ENCODE assay signal across 8 mouse cellular contexts in the genomic region with DNA sequence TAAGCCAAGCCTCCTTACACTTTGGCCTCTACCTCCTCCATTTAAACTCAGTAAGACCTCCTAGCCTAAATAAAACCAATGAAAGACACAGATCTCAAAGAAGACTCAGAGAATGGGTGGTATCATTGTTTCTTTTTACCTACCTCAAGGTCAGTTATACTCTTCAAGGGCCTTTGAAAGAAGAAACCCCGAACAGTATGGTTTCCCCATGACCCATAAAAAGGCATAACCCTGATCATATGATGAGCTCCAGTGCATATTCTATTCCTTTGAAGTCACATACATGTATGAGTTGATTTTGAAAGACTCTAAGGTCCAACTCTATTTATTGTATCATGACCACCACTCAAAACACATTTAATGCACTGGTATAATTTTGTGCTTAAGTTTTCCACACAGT. TPM values are rescaled to one million over a fixed set of nuclear protein-coding genes. Genes with fewer than 3 reads are reported as not detected.
DNase-seq lines count a peak whose midpoint lies in the region; ATAC-seq and TF ChIP-seq lines count a peak whose summit lies in the region.

A gene (plus strand): TSS at position 301 of the 400 bp plus-strand sequence.

- H3K4me1 ChIP-seq in cerebellum, adult 2 months (ENCODE audit: control insufficient read depth, insufficient read depth, low read length) = no peaks in the 10 kb centered on the region
- peaks cover 31% of the 10 kb centered on the region for H3K4me1 ChIP-seq in G1E (ENCODE audit: insufficient read depth, low read depth, low read length)
- peaks cover 13% of the 10 kb centered on the region for H3K4me1 ChIP-seq in forebrain, embryonic 15.5 days
- peaks cover 11% of the 10 kb centered on the region for H3K4me1 ChIP-seq in hindbrain, embryonic 16.5 days (ENCODE audit: control insufficient read depth, insufficient read depth, low read depth, low read length)
- H3K4me1 ChIP-seq in midbrain, embryonic 11.5 days (ENCODE audit: control insufficient read depth, insufficient read depth, low read length) = peaks cover 3% of the 10 kb centered on the region; the same call in 1 of the 2 replicates

- no peak for TF ChIP-seq POLR2A in cerebellum, adult 2 months (IDR thresholded peaks at IDR 0.05; ENCODE audit: borderline replicate concordance, insufficient read depth, low read length)

- no peaks in the 10 kb centered on the region for H3K9me3 ChIP-seq in G1E (replicated peaks)
- H3K9me3 ChIP-seq in forebrain, embryonic 15.5 days = no peaks in the 10 kb centered on the region
- H3K9me3 ChIP-seq in hindbrain, embryonic 16.5 days (ENCODE audit: control insufficient read depth, low read length) = no peaks in the 10 kb centered on the region
- H3K9me3 ChIP-seq in midbrain, embryonic 11.5 days (ENCODE audit: control insufficient read depth, low read length) = no peaks in the 10 kb centered on the region

- H3K4me2 ChIP-seq in forebrain, embryonic 15.5 days (replicated peaks) = peak within 1 kb of the TSS; percentile 91
- H3K4me2 ChIP-seq in hindbrain, embryonic 16.5 days (ENCODE audit: low read length) = peak within 1 kb of the TSS; percentile 84
- H3K4me2 ChIP-seq in midbrain, embryonic 11.5 days = peak within 1 kb of the TSS; percentile 60

- H3K27ac ChIP-seq in cerebellum, adult 2 months (ENCODE audit: insufficient read depth, low read length) = no peak within 1 kb of the TSS
- no peak within 1 kb of the TSS for H3K27ac ChIP-seq in forebrain, embryonic 15.5 days (replicated peaks)
- H3K27ac ChIP-seq in hindbrain, embryonic 16.5 days (ENCODE audit: low read depth, low read length) = peak within 1 kb of the TSS; percentile 44; the same call in 1 of the 2 replicates
- H3K27ac ChIP-seq in midbrain, embryonic 11.5 days (ENCODE audit: low read depth, low read length) = peak within 1 kb of the TSS; percentile 40; the same call in 1 of the 2 replicates

- peak within 1 kb of the TSS; percentile 47 for H3K9ac ChIP-seq in forebrain, embryonic 15.5 days (replicated peaks)
- H3K9ac ChIP-seq in hindbrain, embryonic 16.5 days (ENCODE audit: low read depth, low read length) = peak within 1 kb of the TSS; percentile 78
- H3K9ac ChIP-seq in midbrain, embryonic 11.5 days (ENCODE audit: low read length) = peak within 1 kb of the TSS; percentile 70

- H3K27me3 ChIP-seq in cerebellum, adult 2 months (ENCODE audit: control insufficient read depth, insufficient read depth, low read length) = no peaks in the 10 kb centered on the region
- peaks cover 3% of the 10 kb centered on the region; the same call in 1 of the 2 replicates for H3K27me3 ChIP-seq in G1E (ENCODE audit: insufficient read depth, low read length)
- peaks cover 12% of the 10 kb centered on the region; the same call in 1 of the 2 replicates for H3K27me3 ChIP-seq in forebrain, embryonic 15.5 days
- no peaks in the 10 kb centered on the region; the same call in 1 of the 2 replicates for H3K27me3 ChIP-seq in hindbrain, embryonic 16.5 days (replicated peaks; ENCODE audit: control insufficient read depth, insufficient read depth, low read length)
- peaks cover 7% of the 10 kb centered on the region; the same call in 1 of the 2 replicates for H3K27me3 ChIP-seq in midbrain, embryonic 11.5 days (ENCODE audit: control insufficient read depth, insufficient read depth, low read length)

- no peak for ATAC-seq in cerebellum, adult (ENCODE audit: insufficient number of reproducible peaks, low FRiP score, low TSS enrichment)
- no peak for ATAC-seq in G1E (ENCODE audit: extremely low read depth, insufficient number of reproducible peaks, low FRiP score, poor library complexity, severe bottlenecking)
- ATAC-seq in forebrain, embryonic 15.5 days (replicated peaks) = no peak
- no peak for ATAC-seq in hindbrain, embryonic 16.5 days
- no peak for ATAC-seq in midbrain, embryonic 11.5 days (ENCODE audit: low FRiP score)

- 98% methylated on average over 1 of the region's 1 CpGs for WGBS in cerebellum, adult 2 months
- 98% methylated on average over 1 of the region's 1 CpGs for WGBS in forebrain, embryonic 15.5 days
- WGBS in hindbrain, embryonic 16.5 days = 94% methylated on average over 1 of the region's 1 CpGs
- 97% methylated on average over 1 of the region's 1 CpGs for WGBS in midbrain, embryonic 11.5 days

- DNase-seq in cerebellum, adult 2 months = no peak
- no peak for DNase-seq in G1E (ENCODE audit: low spot score)
- DNase-seq in midbrain, embryonic 11.5 days (ENCODE audit: low spot score, missing footprints) = no peak
- no peak for DNase-seq in urinary bladder, postnatal 10 days (ENCODE audit: low spot score)
- no peak for DNase-seq in right cerebral cortex, adult 2 months (ENCODE audit: low spot score in 2 of 2)

- H3K4me3 ChIP-seq in cerebellum, adult 2 months (replicated peaks; ENCODE audit: insufficient read depth, low read depth, low read length) = peak within 1 kb of the TSS; percentile 58
- peak within 1 kb of the TSS; percentile 88 for H3K4me3 ChIP-seq in G1E (ENCODE audit: low read depth, low read length)
- peak within 1 kb of the TSS; percentile 61 for H3K4me3 ChIP-seq in forebrain, embryonic 15.5 days
- peak within 1 kb of the TSS; percentile 87 for H3K4me3 ChIP-seq in hindbrain, embryonic 16.5 days (ENCODE audit: low read length)
- H3K4me3 ChIP-seq in midbrain, embryonic 11.5 days (ENCODE audit: low read depth, low read length) = peak within 1 kb of the TSS; percentile 80

- H3K36me3 ChIP-seq in G1E (replicated peaks) = no peaks in the 10 kb centered on the region
- H3K36me3 ChIP-seq in forebrain, embryonic 15.5 days = no peaks in the 10 kb centered on the region
- no peaks in the 10 kb centered on the region for H3K36me3 ChIP-seq in hindbrain, embryonic 16.5 days (ENCODE audit: control insufficient read depth, insufficient read depth, low read length)
- no peaks in the 10 kb centered on the region for H3K36me3 ChIP-seq in midbrain, embryonic 11.5 days (ENCODE audit: control insufficient read depth, insufficient read depth, low read length)

- no peak for TF ChIP-seq CTCF in cerebellum, adult 2 months (IDR thresholded peaks at IDR 0.05; ENCODE audit: borderline replicate concordance, insufficient read depth, low read depth, low read length)
- no peak for TF ChIP-seq CTCF in G1E (IDR thresholded peaks at IDR 0.05; ENCODE audit: low read depth, low read length)

RNA-seq across cellular contexts. Expression of the gene that starts here (rescaled TPM):
- polyA plus RNA-seq in cerebellum, adult 2 months (2012; rRNA removed) = 8.1 and 8.2 TPM in 2 replicates
- total RNA-seq in G1E (2014; fragmentation: Nextera tagmentation) = 68.9 and 76.4 TPM in 2 replicates
- total RNA-seq in G1E (2017) = 28.6 and 37.2 TPM in 2 replicates
- 18.9 and 23.0 TPM in 2 replicates for polyA plus RNA-seq in G1E (2012)
- 0.72 and 0.74 TPM in 2 replicates for polyA plus RNA-seq in forebrain, embryonic 15.5 days (2015; fragmentation: Nextera tagmentation; extraction: Ambion mirVana)
- polyA plus RNA-seq in hindbrain, embryonic 16.5 days (2015; fragmentation: Nextera tagmentation; extraction: Ambion mirVana) = 1.8 and 2.2 TPM in 2 replicates
- polyA plus RNA-seq in midbrain, embryonic 11.5 days (2014; fragmentation: Nextera tagmentation; extraction: Ambion mirVana) = 5.1 and 6.2 TPM in 2 replicates

Comparison
In these comparisons a context has a peak if more than half of its experiments do, and no peak if none do; other contexts are left out.
1. H3K27ac ChIP-seq: peak in hindbrain, embryonic 16.5 days (single experiment) and midbrain, embryonic 11.5 days (single experiment); none in cerebellum, adult 2 months (single experiment) and forebrain, embryonic 15.5 days (single experiment).
2. Peak in every context shown above with its lines, with median percentiles within 50 percentile points of each other: H3K4me3 ChIP-seq, H3K4me2 ChIP-seq and H3K9ac ChIP-seq.